ENCODE assay signal across 8 mouse cellular contexts in genomic region chr15:102470183-102470604, GRCm38 (mm10). TPM values are rescaled to one million over a fixed set of nuclear protein-coding genes. Genes with fewer than 3 reads are reported as not detected.
DNase-seq lines count a peak whose midpoint lies in the region; ATAC-seq lines count a peak whose summit lies in the region.

Pcbp2 (plus strand) TSS chr15:102470539.

- peak; percentile 93 for DNase-seq in WW6 (ENCODE audit: low read depth, low spot score)
- peak; percentile 94 to 95 for DNase-seq in cerebellum, postnatal 4 days (ENCODE audit: low spot score in 2 of 2)
- peak; percentile 96 for DNase-seq in gastrocnemius, adult 18-20 months (ENCODE audit: low spot score)
- DNase-seq in left cerebral cortex, adult 18-20 months (ENCODE audit: low spot score in 2 of 2), result peak; percentile 94 to 96
- DNase-seq in right cerebral cortex, adult 18-20 months, result peak; percentile 98
- peak; percentile 78 for DNase-seq in urinary bladder, postnatal 10 days (ENCODE audit: low spot score)

- peak within 1 kb of the TSS; percentile 73 for H3K4me2 ChIP-seq in hindbrain, embryonic 16.5 days (ENCODE audit: low read length)

- peak within 1 kb of the TSS; percentile 98 for H3K27ac ChIP-seq in hindbrain, embryonic 16.5 days (ENCODE audit: low read depth, low read length)
- peak within 1 kb of the TSS; percentile 75 for H3K27ac ChIP-seq in macrophage

- under 1% methylated on average over 34 of the region's 40 CpGs for WGBS in hindbrain, embryonic 16.5 days
- WGBS in macrophage (ENCODE audit: missing documents), result 0% methylated on average over 17 of the region's 40 CpGs

- ATAC-seq in hindbrain, embryonic 16.5 days, result peak; percentile 99

- no peaks in the 10 kb centered on the region for H3K9me3 ChIP-seq in hindbrain, embryonic 16.5 days (ENCODE audit: control insufficient read depth, low read length)

- no peaks in the 10 kb centered on the region for H3K27me3 ChIP-seq in hindbrain, embryonic 16.5 days (replicated peaks; ENCODE audit: control insufficient read depth, insufficient read depth, low read length)

- H3K4me1 ChIP-seq in hindbrain, embryonic 16.5 days (ENCODE audit: control insufficient read depth, insufficient read depth, low read depth, low read length), result peaks cover 13% of the 10 kb centered on the region

- peak within 1 kb of the TSS; percentile 76 for H3K4me3 ChIP-seq in hindbrain, embryonic 16.5 days (ENCODE audit: low read length)
- peak within 1 kb of the TSS; percentile 62 for H3K4me3 ChIP-seq in macrophage (ENCODE audit: inconsistent target)

- peaks cover 42% of the 10 kb centered on the region for H3K79me2 ChIP-seq in macrophage (ENCODE audit: inconsistent target)

- H3K36me3 ChIP-seq in hindbrain, embryonic 16.5 days (ENCODE audit: control insufficient read depth, insufficient read depth, low read length), result peaks cover 7% of the 10 kb centered on the region; the same call in 1 of the 2 replicates
- H3K36me3 ChIP-seq in macrophage (ENCODE audit: inconsistent target), result peaks cover 31% of the 10 kb centered on the region; the same call in 1 of the 2 replicates

- peak within 1 kb of the TSS; percentile 86 for H3K9ac ChIP-seq in hindbrain, embryonic 16.5 days (ENCODE audit: low read depth, low read length)

RNA-seq across cellular contexts. Expression of gene Pcbp2, which starts in this region (rescaled TPM):
- 100 to 1,000 TPM; 403 to 410 TPM for total RNA-seq in gastrocnemius, adult 18-20 months (2021)
- 120 TPM in 2 replicates for polyA plus RNA-seq in hindbrain, embryonic 16.5 days (2015; fragmentation: Nextera tagmentation; extraction: Ambion mirVana)
- 100 to 1,000 TPM; 499 to 503 TPM for total RNA-seq in left cerebral cortex, adult 18-20 months (2021)
- 100 to 1,000 TPM; 282 to 698 (median 421) TPM for total RNA-seq in macrophage (2018; cell fraction: chromatin; rRNA removed)
- total RNA-seq in macrophage (2018; cell fraction: cytosol; rRNA removed), result 100 to 1,000 TPM; 519 to 726 (median 593) TPM
- 100 to 1,000 TPM; 274 to 476 (median 355) TPM for total RNA-seq in macrophage (2018; cell fraction: nucleus; rRNA removed)
- 469 to 548 TPM (median 534 TPM) in 3 replicates for polyA plus RNA-seq in macrophage (2018)

Comparison
In these comparisons a context has a peak if more than half of its experiments do, and no peak if none do; other contexts are left out.
1. Peak in every context shown above with its lines: DNase-seq, ATAC-seq, H3K4me3 ChIP-seq and H3K27ac ChIP-seq.